Mouse (Mus musculus) heart, adult 2 months (tissue): ENCODE measurements around the gene Ttll11.

Experiments
- CTCF ChIP-seq: fragments of 200-600 bp; IDR thresholded peaks from 2 replicates; pipeline ENCODE4 v1.8.1; 2022; ENCODE audit warnings: antibody characterized with exemption, mild to moderate bottlenecking, moderate library complexity
- POLR2A ChIP-seq: fragments of 200-500 bp; IDR thresholded peaks from 2 replicates; pipeline ENCODE4 v1.6.1; 2011; ENCODE audit warnings: mild to moderate bottlenecking, low read depth, low read length, control low read depth; ENCODE audit not compliant: insufficient read depth

GRCm38 (mm10) chr2:35779266-35779665, 200.4 kb downstream of the Ttll11 start:
- no peak for TF ChIP-seq CTCF
- TF ChIP-seq POLR2A = no peak
